Mouse (Mus musculus) heart, embryonic 12.5 days (tissue): ENCODE results near the gene Rfx4. TPM values are rescaled to one million over a fixed set of nuclear protein-coding genes. Genes with fewer than 3 reads are reported as not detected.

Source experiments
- ATAC-seq: fragments of 200-750 bp; cut with Nextera tagmentation; 2 replicates; pipeline ENCODE4 v1.8.0; 2017; ENCODE audit warnings: moderate TSS enrichment, moderate library complexity; ENCODE audit not compliant: insufficient number of reproducible peaks, low FRiP score
- H3K27ac ChIP-seq: fragments of 300-500 bp; sonication (generic); 2 replicates; pipeline ENCODE4 v1.5.1; 2016; ENCODE audit warnings: mild to moderate bottlenecking, moderate library complexity; ENCODE audit not compliant: poor library complexity, severe bottlenecking
- H3K27me3 ChIP-seq: fragments of 300-500 bp; sonication (generic); replicated peaks from 2 replicates; pipeline ENCODE4 v1.6.1; 2016; ENCODE audit warnings: mild to moderate bottlenecking, moderate library complexity
- H3K36me3 ChIP-seq: fragments of 300-500 bp; sonication (generic); 2 replicates; pipeline ENCODE4 v1.6.1; 2016; ENCODE audit warnings: mild to moderate bottlenecking, moderate library complexity
- H3K4me1 ChIP-seq: fragments of 300-500 bp; sonication (generic); replicated peaks from 2 replicates; pipeline ENCODE4 v1.6.1; 2016; ENCODE audit warnings: mild to moderate bottlenecking
- H3K4me2 ChIP-seq: fragments of 300-500 bp; sonication (generic); 2 replicates; pipeline ENCODE4 v1.6.1; 2016; ENCODE audit warnings: mild to moderate bottlenecking, moderate library complexity
- H3K4me3 ChIP-seq: fragments of 300-500 bp; sonication (generic); 2 replicates; pipeline ENCODE4 v1.5.1; 2016; ENCODE audit warnings: mild to moderate bottlenecking
- H3K9ac ChIP-seq: fragments of 300-500 bp; sonication (generic); 2 replicates; pipeline ENCODE4 v1.6.1; 2016; ENCODE audit warnings: mild to moderate bottlenecking, moderate library complexity
- H3K9me3 ChIP-seq: fragments of 300-500 bp; sonication (generic); replicated peaks from 2 replicates; pipeline ENCODE4 v1.6.1; 2016; ENCODE audit warnings: mild to moderate bottlenecking, moderate library complexity
- WGBS: fragments of 180-500 bp; shearing (Covaris S2); methylation state at CpG from one replicate; pipeline ENCODE4 v1.1.7; 2016; 5-methylcytosine and 5-hydroxymethylcytosine counted together
- polyA plus RNA-seq: library from polyadenylated mRNA; unstranded; fragments of >200 nt; fragmentation: Nextera tagmentation; extraction: Ambion mirVana; gene quantifications from 2 replicates; pipeline ENCODE4 v1.2.1, GENCODE M21; 2016

Gene Rfx4
- polyA plus RNA-seq, 1 experiment from 2014 or later: 0.19 TPM

DNA sequence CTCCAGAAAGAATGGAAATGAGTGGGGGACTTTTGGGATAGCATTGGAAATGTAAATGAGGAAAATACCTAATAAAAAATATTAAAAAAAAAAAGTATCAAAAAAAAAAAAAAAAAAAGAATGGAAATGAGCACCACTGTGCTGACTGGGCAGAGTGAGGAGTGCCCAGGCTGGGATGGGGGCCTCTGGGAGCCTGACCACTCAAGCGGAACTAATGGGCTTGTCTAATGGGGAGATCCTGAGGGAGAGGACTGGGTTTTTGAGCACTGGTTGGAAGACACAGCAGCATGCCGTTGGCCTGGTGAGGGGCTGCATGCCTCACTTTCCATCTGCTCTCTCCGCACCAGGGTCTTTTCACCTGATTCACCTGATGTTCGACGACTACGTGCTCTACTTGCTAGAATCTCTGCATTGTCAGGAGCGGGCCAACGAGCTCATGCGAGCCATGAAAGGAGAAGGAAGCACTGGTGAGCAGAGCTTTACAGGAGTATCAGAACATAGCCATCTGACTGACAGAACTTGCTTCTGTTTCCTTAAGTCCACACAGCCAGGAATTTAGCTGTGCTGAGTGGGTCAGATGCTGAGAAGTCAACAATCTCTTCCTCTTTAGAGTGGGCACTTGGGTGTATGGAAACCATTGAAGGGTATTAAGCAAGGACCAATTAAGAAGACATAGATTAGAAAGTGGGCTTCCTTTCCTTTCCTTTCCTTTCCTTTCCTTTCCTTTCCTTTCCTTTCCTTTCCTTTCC is 124.1 kb downstream of the Rfx4 start:
- no peak overlapping the region for H3K27ac ChIP-seq
- no peak overlapping the region for H3K4me2 ChIP-seq
- no peaks in the 10 kb centered on the region for H3K9me3 ChIP-seq
- H3K27me3 ChIP-seq: 0 out of 2 replicates have a peak, but pooled peaks cover 9% of the 10 kb centered on the region
- H3K9ac ChIP-seq: no peak overlapping the region
- WGBS: 77% methylated on average over 9 of the region's 9 CpGs
- no peak for ATAC-seq
- no peak overlapping the region for H3K4me3 ChIP-seq
- no peaks in the 10 kb centered on the region for H3K36me3 ChIP-seq
- no peaks in the 10 kb centered on the region for H3K4me1 ChIP-seq

- 68% methylated on average over 2 of the region's 2 CpGs for WGBS
Observed at GRCm38 (mm10) chr10:84882528-84882927, 126.7 kb downstream of the Rfx4 start.

GRCm38 (mm10) chr10:84885341-84885884 is 129.6 kb downstream of the Rfx4 start:
- Histone ChIP-seq H3K36me3 (no peaks in the 10 kb centered on the region), H3K9me3 (no peaks in the 10 kb centered on the region), H3K27me3 (peaks cover 8% of the 10 kb centered on the region), H3K27ac (no peak overlapping the region), H3K4me2 (no peak overlapping the region), H3K9ac (no peak overlapping the region), H3K4me1 (0 out of 2 replicates have a peak, but pooled peaks cover 6% of the 10 kb centered on the region), H3K4me3 (no peak overlapping the region)
- 66% methylated on average over 5 of the region's 5 CpGs for WGBS
- no peak for ATAC-seq

More at GRCm38 (mm10) chr10:84882528-84882927, 126.7 kb downstream of the Rfx4 start:
- no peak overlapping the region for H3K4me2 ChIP-seq
- H3K27ac ChIP-seq: no peak overlapping the region
- H3K9ac ChIP-seq: no peak overlapping the region
- H3K4me1 ChIP-seq: 0 out of 2 replicates have a peak, but pooled peaks cover 6% of the 10 kb centered on the region
- ATAC-seq: no peak
- H3K4me3 ChIP-seq: no peak overlapping the region
- no peaks in the 10 kb centered on the region for H3K9me3 ChIP-seq
- H3K27me3 ChIP-seq: 0 out of 2 replicates have a peak, but pooled peaks cover 12% of the 10 kb centered on the region
- H3K36me3 ChIP-seq: no peaks in the 10 kb centered on the region

GRCm38 (mm10) chr10:84886221-84886627 is 130.4 kb downstream of the Rfx4 start:
- ATAC-seq: 0 out of 2 replicates have a peak, but pooled peaks have one; percentile 18
- no peak overlapping the region for H3K4me3 ChIP-seq
- H3K9ac ChIP-seq: no peak overlapping the region
- WGBS: 28% methylated on average over 6 of the region's 6 CpGs
- no peaks in the 10 kb centered on the region for H3K9me3 ChIP-seq
- peaks cover 8% of the 10 kb centered on the region for H3K27me3 ChIP-seq
- H3K36me3 ChIP-seq: no peaks in the 10 kb centered on the region
- no peak overlapping the region for H3K4me2 ChIP-seq
- 0 out of 2 replicates have a peak, but pooled peaks cover 6% of the 10 kb centered on the region for H3K4me1 ChIP-seq
- peak overlapping the region; percentile 24; the same call in 1 of the 2 replicates for H3K27ac ChIP-seq

DNA sequence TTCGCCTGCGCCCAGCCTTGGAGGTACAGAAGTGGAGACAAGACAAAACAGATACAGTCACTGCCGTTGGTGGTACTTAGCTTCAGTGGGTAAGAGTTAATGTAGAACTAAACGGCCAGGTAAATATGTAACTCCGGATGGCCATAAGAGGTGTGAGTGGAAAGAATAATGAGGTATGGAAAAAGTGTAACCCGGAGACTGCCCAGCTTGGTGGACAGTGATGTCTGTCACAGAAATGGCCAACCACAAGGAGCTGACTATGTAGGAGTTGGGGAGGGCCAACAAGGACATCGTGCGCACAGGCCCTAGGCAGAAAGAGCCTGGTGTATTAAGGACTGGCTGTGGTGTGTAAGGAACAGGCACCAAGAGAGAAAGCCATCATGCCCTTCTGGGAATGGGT is 130.9 kb downstream of the Rfx4 start:
- H3K4me3 ChIP-seq: no peak overlapping the region
- no peaks in the 10 kb centered on the region for H3K9me3 ChIP-seq
- H3K27ac ChIP-seq: no peak overlapping the region
- no peaks in the 10 kb centered on the region for H3K36me3 ChIP-seq
- H3K9ac ChIP-seq: no peak overlapping the region
- no peak overlapping the region for H3K4me2 ChIP-seq
- 0 out of 2 replicates have a peak, but pooled peaks cover 6% of the 10 kb centered on the region for H3K4me1 ChIP-seq
- ATAC-seq: no peak
- 75% methylated on average over 8 of the region's 8 CpGs for WGBS
- peaks cover 8% of the 10 kb centered on the region for H3K27me3 ChIP-seq

GRCm38 (mm10) chr10:84889096-84889846 is 133.4 kb downstream of the Rfx4 start:
- Histone ChIP-seq H3K4me1 (0 out of 2 replicates have a peak, but pooled peaks cover 6% of the 10 kb centered on the region), H3K27ac (no peak overlapping the region), H3K27me3 (peaks cover 8% of the 10 kb centered on the region), H3K4me2 (no peak overlapping the region), H3K9ac (no peak overlapping the region), H3K4me3 (no peak overlapping the region), H3K36me3 (no peaks in the 10 kb centered on the region), H3K9me3 (no peaks in the 10 kb centered on the region)
- 51% methylated on average over 4 of the region's 4 CpGs for WGBS
- no peak for ATAC-seq

GRCm38 (mm10) chr10:84895810-84896358 is 140.0 kb downstream of the Rfx4 start:
- H3K9ac ChIP-seq: no peak overlapping the region
- no peaks in the 10 kb centered on the region; the same call in 1 of the 2 replicates for H3K27me3 ChIP-seq
- no peak overlapping the region for H3K4me3 ChIP-seq
- peaks cover 25% of the 10 kb centered on the region for H3K4me1 ChIP-seq
- H3K27ac ChIP-seq: no peak overlapping the region
- no peaks in the 10 kb centered on the region for H3K36me3 ChIP-seq
- no peaks in the 10 kb centered on the region for H3K9me3 ChIP-seq
- no peak overlapping the region for H3K4me2 ChIP-seq
- no peak for ATAC-seq
- WGBS: 85% methylated on average over 10 of the region's 10 CpGs

DNA sequence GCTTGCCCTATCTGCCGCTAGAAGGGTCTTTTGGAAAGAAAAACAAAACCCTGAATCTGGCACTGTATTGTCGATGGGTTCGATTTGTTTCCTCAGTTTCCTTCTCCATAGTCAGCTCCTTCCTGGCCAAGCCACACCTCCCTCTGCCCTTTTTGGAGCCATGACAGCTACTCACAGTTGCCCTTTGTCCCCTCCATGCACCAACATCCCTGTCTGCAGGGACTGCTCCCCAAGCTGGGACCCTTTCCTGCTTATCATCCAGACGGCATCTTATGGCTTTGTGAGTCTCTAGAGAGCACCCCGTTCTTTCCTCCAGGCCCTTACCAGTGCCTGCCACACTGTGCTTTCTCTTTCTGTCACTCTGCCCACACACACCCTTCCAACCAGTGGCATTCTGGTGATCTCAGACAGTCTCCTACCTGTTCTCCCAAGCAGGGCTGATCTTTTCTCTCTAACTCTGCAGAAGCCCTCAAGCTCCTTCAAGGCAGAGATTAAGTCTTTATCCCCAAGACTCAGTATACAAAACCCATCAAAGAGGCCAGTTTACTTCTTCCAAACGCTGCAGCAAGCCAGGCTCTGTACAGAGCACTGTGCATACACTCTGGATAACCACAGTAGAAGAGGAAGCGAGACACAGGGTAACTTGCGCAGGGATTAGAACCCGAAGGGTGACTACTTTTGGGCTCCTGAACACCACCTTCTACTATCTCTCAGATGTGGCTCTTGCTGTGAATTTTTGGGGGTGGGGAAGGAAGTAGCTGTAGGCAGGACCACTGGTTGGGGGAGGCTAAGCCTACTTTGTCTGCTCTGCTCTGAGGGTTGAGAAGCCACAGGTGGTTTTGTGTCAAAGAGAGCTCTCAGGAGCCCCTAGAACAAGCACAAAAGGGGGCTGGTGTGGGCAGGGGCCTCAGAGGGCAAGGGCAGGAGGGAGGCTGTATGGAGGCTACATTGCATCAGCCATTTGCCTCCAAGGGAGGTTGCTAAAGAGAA is 141.4 kb downstream of the Rfx4 start:
- H3K9me3 ChIP-seq: no peaks in the 10 kb centered on the region
- H3K27me3 ChIP-seq: no peaks in the 10 kb centered on the region; the same call in 1 of the 2 replicates
- H3K27ac ChIP-seq: no peak overlapping the region
- no peak for ATAC-seq
- H3K9ac ChIP-seq: no peak overlapping the region
- H3K36me3 ChIP-seq: no peaks in the 10 kb centered on the region
- 52% methylated on average over 9 of the region's 9 CpGs for WGBS
- peaks cover 36% of the 10 kb centered on the region for H3K4me1 ChIP-seq
- no peak overlapping the region for H3K4me2 ChIP-seq
- no peak overlapping the region for H3K4me3 ChIP-seq

DNA sequence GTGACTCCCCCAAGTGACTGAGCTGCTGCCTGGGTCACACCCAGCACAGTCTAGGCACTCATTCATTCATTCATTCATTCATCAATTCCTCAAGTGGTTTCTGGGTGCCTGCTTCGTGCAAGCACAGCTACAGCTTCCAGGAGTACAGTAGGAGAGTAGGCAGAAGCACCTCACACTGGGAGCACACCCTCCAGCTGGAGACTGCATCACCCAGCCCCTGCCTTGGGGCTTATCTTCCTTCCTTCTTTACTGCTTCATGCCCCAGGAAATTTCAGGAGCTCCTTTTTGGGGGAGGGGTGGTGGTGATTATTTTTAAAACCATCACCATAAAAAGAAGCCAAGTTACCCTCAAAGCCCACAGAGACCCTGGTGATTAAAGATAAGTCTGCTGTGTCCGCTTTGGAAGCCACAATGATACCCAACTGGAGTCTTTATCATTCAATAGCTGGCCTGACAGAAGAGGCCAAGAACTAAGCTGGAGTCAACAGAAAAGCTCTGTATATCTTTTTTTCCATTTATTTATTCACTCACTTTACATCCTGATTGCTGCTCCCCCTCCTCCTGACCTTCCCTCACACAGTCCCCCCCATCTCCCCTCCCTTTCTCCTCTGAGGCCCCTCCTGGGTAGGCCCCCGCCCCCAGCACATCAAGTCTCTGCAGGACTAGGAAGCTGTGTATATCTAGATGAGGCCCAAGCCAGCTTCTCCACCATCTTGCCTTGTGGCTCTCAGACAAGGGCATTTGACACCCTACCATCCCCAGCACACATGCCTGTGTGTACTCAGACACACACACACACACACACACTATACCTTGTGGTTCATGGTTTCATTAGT is 142.5 kb downstream of the Rfx4 start:
- no peak overlapping the region for H3K4me3 ChIP-seq
- peaks cover 43% of the 10 kb centered on the region for H3K4me1 ChIP-seq
- WGBS: 65% methylated on average over 3 of the region's 3 CpGs
- no peak for ATAC-seq
- H3K36me3 ChIP-seq: no peaks in the 10 kb centered on the region
- H3K4me2 ChIP-seq: no peak overlapping the region
- no peaks in the 10 kb centered on the region; the same call in 1 of the 2 replicates for H3K27me3 ChIP-seq
- no peak overlapping the region for H3K9ac ChIP-seq
- H3K27ac ChIP-seq: no peak overlapping the region
- H3K9me3 ChIP-seq: no peaks in the 10 kb centered on the region
